Mouse (Mus musculus) lung, postnatal 0 days (tissue): ENCODE data around the gene Sema7a.

Source experiments
- CTCF ChIP-seq: IDR thresholded peaks from 2 replicates; pipeline ENCODE4 v1.5.1; 2016; ENCODE audit warnings: antibody characterized with exemption, mild to moderate bottlenecking
- EP300 ChIP-seq: IDR thresholded peaks from 2 replicates; pipeline ENCODE4 v1.6.1; 2016; ENCODE audit warnings: antibody characterized with exemption, mild to moderate bottlenecking, control low read depth

GRCm38 (mm10) chr9:57951993-57952392 lies 12.1 kb downstream of the Sema7a start:
- TF ChIP-seq EP300 (no peak), CTCF (no peak)
